Mouse (Mus musculus) regulatory T cell (primary cell): ENCODE data around the gene Chadl.

Source experiments
- in situ Hi-C: fragments of 300-600 bp; cut with MboI, MseI; formaldehyde crosslinking; loops from one replicate; pipeline ENCODE4 v1.15.1; 2025; ENCODE audit warnings: high pct_unique_total_duplicates

Chadl gene

GRCm38 (mm10) chr15:81700601-81701000 lies 3.5 kb upstream of the Chadl start:
- in situ Hi-C loops: loop anchor here (5.0 kb wide), 1 partner anchor 63 kb away; no protein-coding TSS in a partner anchor

- in situ Hi-C loops: loop anchor here (5.0 kb wide), 1 partner anchor 63 kb away; no protein-coding TSS in a partner anchor
These were observed 3.1 kb upstream of the Chadl start for GRCm38 (mm10) chr15:81700161-81700560.

GRCm38 (mm10) chr15:81698532-81698931 lies 1.4 kb upstream of the Chadl start:
- in situ Hi-C loops: no loop called here

GRCm38 (mm10) chr15:81697847-81698246 lies 760 bp upstream of the Chadl start:
- in situ Hi-C loops: no loop called here

- in situ Hi-C loops: no loop called here
These were observed 2.2 kb downstream of the Chadl start for GRCm38 (mm10) chr15:81694891-81695290.

- in situ Hi-C loops: no loop called here
These were observed 2.9 kb downstream of the Chadl start for GRCm38 (mm10) chr15:81693967-81694881.

- in situ Hi-C loops: no loop called here
These were observed 3.6 kb downstream of the Chadl start for GRCm38 (mm10) chr15:81693366-81693966.

- in situ Hi-C loops: no loop called here
These were observed 16.7 kb downstream of the Chadl start for GRCm38 (mm10) chr15:81680301-81680805.

- in situ Hi-C loops: no loop called here
These were observed 20.4 kb downstream of the Chadl start for GRCm38 (mm10) chr15:81676637-81677036.

- in situ Hi-C loops: no loop called here
These were observed 26.9 kb downstream of the Chadl start for GRCm38 (mm10) chr15:81670231-81670640.

GRCm38 (mm10) chr15:81666957-81667356 lies 30.1 kb downstream of the Chadl start:
- in situ Hi-C loops: no loop called here

- in situ Hi-C loops: loop anchor here (5.0 kb wide), 1 partner anchor 47 kb away; no protein-coding TSS in a partner anchor
These were observed 33.2 kb downstream of the Chadl start, which contains the start of gene L3mbtl2 for GRCm38 (mm10) chr15:81663697-81664561. L3mbtl2 (plus strand) TSS chr15:81663889.

- in situ Hi-C loops: loop anchor here (5.0 kb wide), 1 partner anchor 46 kb away; no protein-coding TSS in a partner anchor
These were observed 33.8 kb downstream of the Chadl start for GRCm38 (mm10) chr15:81663281-81663680.

GRCm38 (mm10) chr15:81661701-81662100 lies 35.4 kb downstream of the Chadl start:
- in situ Hi-C loops: loop anchor here (5.0 kb wide), 1 partner anchor 44 kb away; no protein-coding TSS in a partner anchor

GRCm38 (mm10) chr15:81650636-81651035 lies 46.5 kb downstream of the Chadl start:
- in situ Hi-C loops: no loop called here

- in situ Hi-C loops: no loop called here
These were observed 47.3 kb downstream of the Chadl start for GRCm38 (mm10) chr15:81649516-81650455.
